Mouse (Mus musculus): Measurements from ENCODE around the gene Psme4. TPM values are rescaled to one million over a fixed set of nuclear protein-coding genes. Genes with fewer than 3 reads are reported as not detected.

Gene Psme4
- total RNA-seq, 2 experiments from 2014 or later = 195 to 202 TPM

Other genes with a start within 250 kb of the Psme4 start
- gene Acyp2, start 122.1 kb upstream of the Psme4 start, total RNA-seq (2021) = 10 to 100 TPM; 88.1 to 90.2 TPM
- not detected for gene Gpr75, start 113.6 kb downstream of the Psme4 start, total RNA-seq (2021)
- 1 to 10 TPM; 8.5 to 9.2 TPM for gene Asb3, start 113.7 kb downstream of the Psme4 start, total RNA-seq (2021)
- gene Erlec1, start 182.6 kb downstream of the Psme4 start, total RNA-seq (2021) = 10 to 100 TPM; 40.5 to 42.2 TPM
- gene Chac2, start 214.6 kb downstream of the Psme4 start, total RNA-seq (2021) = 10 to 100 TPM; 23.7 to 30.7 TPM

Measured in heart, adult 18-20 months (tissue).